Mouse (Mus musculus) G1E (cell line): ENCODE measurements around the gene Dtx3.

ENCODE experiments used
- CTCF ChIP-seq: IDR thresholded peaks from 2 replicates; pipeline ENCODE4 v1.5.1; 2012; ENCODE audit warnings: low read depth, low read length, inconsistent platforms, mixed read lengths
- POLR2AphosphoS5 ChIP-seq: IDR thresholded peaks from 2 replicates; pipeline ENCODE4 v1.6.1; 2012; ENCODE audit warnings: low read depth, low read length, inconsistent platforms; ENCODE audit not compliant: insufficient replicate concordance
- TAL1 ChIP-seq: conservative IDR thresholded peaks from 2 replicates; pipeline ENCODE4 v1.6.1; 2012; ENCODE audit warnings: low read depth, low read length, inconsistent platforms, mixed read lengths

- TF ChIP-seq POLR2AphosphoS5 (no peak), CTCF (no peak), TAL1 (no peak)
Measured at GRCm38 (mm10) chr10:127208921-127209320, 13.4 kb upstream of the Dtx3 start.
